Mouse (Mus musculus) kidney, adult 2 months (tissue): ENCODE results near the gene Traf3ip1.

Experiments
- CTCF ChIP-seq: fragments of 200-500 bp; conservative IDR thresholded peaks from 2 replicates; pipeline ENCODE4 v1.5.1; 2011; ENCODE audit warnings: low read depth, mild to moderate bottlenecking, control low read depth, low read length, moderate library complexity, mixed read lengths; ENCODE audit not compliant: insufficient read depth, insufficient read length
- POLR2A ChIP-seq: fragments of 200-500 bp; IDR thresholded peaks from one replicate; pipeline ENCODE4 v1.6.1; 2011; ENCODE audit warnings: low read depth, low read length, control low read depth

DNA sequence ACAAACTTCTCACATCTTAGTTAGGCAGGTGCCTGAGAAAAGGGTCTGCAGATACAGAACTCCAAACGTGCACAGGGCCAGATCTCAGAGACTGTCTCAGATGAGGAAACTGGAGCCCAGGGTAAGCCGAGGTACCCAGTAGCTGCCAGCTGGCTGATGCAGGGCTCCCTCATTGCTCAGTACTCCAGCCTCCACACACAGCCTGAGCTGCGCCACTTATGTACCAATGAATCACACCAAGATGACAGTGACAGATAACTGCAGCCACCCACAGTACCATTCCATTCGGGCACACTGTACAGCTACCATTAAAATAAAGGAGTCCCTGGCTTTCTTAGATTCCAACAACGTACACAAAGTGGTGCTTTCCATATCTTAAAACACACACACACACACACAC lies 36.7 kb upstream of the Traf3ip1 start:
- TF ChIP-seq CTCF (no peak), POLR2A (no peak)
